Mouse (Mus musculus): ENCODE measurements around the gene B9d1. TPM values are rescaled to one million over a fixed set of nuclear protein-coding genes. Genes with fewer than 3 reads are reported as not detected.

Gene B9d1
- polyA plus RNA-seq, 1 experiment from 2014 or later = 31.1 TPM

DNA sequence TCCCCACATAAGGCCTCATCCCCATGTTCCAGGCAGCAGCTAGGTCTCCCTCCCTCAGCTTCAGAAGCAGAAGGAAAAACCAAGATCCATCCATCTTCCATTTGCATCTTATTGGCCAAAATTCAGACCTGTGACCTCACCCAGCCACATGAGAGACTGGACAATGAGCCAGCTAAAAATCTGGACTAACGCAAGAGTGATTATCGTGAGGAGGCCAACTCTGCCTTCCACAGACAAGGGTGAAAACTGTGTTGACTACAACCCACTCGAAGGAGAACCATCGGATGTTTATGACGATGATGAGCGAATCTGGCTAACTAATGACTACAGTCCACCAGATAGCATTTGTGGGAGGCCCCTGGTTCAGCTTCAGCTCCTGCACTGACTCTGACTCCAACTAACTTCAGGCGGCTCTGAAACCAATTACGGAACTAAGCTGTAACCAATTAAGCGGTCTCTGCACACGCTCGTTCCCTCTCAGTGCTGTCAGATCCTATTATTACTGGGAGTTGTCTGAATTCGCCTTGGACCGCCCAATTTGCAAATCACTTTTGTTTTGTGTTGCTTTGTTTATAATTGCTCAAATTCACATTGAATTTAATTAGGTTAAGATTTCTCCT, 21.6 kb upstream of the B9d1 start:
- H3K4me3 ChIP-seq = no peak overlapping the region
- ATAC-seq (ENCODE audit: low FRiP score, low read depth) = no peak
- H3K27me3 ChIP-seq (replicated peaks) = no peaks in the 10 kb centered on the region
- WGBS = 83% methylated on average over 13 of the region's 13 CpGs
- peaks cover 48% of the 10 kb centered on the region for H3K4me1 ChIP-seq
- peaks cover 8% of the 10 kb centered on the region for H3K36me3 ChIP-seq
- no peaks in the 10 kb centered on the region for H3K9me3 ChIP-seq
- no peak overlapping the region for H3K4me2 ChIP-seq (replicated peaks)
- H3K9ac ChIP-seq = no peak overlapping the region
- H3K27ac ChIP-seq = no peak overlapping the region

DNA sequence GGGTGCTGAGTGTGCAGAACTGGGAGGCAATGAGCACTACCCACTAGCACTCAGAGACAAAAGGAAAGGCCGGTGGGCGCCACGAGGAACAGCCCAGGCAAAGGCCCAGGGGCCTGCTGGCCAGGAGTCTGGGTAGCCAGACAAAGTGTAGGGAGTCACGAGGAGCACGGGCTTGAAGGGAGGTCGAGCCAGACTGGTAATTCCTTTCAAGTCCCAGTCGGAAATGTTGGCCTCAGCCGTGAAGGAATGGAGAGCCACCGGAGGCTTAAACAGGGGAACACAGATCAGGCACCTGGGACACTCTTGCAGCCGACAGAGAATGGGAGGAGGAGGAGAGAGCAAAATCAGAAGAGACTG, 20.7 kb upstream of the B9d1 start:
- Histone ChIP-seq H3K9me3 (no peaks in the 10 kb centered on the region), H3K4me3 (no peak overlapping the region), H3K27ac (peak overlapping the region; percentile 93), H3K4me2 (replicated peaks) (peak overlapping the region; percentile 55), H3K9ac (peak overlapping the region; percentile 43; the same call in 1 of the 2 replicates), H3K27me3 (replicated peaks) (no peaks in the 10 kb centered on the region), H3K4me1 (peaks cover 48% of the 10 kb centered on the region), H3K36me3 (peaks cover 17% of the 10 kb centered on the region)
- 12% methylated on average over 10 of the region's 10 CpGs for WGBS
- peak; percentile 23 for ATAC-seq (ENCODE audit: low FRiP score, low read depth)

DNA sequence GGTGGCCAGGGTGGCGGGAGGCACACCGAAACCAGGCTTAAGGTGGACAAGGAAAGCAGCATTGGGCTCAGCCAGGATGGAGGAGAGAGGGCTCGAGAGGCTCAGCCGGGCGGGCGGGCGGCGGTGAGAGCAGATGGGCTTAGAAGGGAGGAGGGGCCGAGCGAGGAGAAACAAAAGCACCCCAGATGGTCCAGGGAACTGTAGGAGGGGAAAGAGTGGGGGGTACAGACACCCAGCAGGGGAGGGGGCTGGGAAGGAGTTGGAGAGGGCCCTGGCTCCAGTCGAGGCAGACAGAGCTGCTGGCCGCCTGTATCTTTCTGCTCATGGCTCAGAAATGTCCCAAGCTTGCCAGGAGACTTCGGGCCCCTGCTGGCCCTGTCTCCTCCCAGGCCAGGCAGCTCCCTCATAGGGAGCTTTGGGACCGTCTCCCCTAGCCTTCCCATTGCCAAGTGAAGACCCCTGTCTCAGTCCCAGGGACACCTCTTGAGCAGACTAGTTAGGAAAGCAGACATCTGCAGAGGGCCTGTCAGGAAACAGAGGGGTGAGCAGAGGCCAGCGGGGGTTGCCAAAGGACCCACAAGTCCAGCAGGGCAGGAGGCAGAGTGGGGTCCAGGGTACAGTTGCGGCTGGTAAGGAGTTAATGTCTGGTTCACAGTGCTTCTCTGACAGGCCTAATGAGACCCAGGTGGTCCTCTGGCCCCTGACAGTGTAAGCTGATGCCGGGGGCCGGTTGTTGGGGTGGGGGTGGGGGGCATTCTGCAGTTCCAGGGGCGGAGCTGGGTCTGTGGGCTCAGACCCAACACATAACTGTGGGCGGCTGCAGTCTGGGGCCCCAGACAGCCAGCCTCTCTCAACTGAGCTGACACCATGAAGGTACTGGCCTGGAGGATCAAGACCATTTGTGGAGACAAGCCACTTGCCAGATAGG, 20.1 kb upstream of the B9d1 start, which contains the start of gene Mfap4:
Gene Mfap4, plus strand, starts transcription at position 819 of the 928 bp plus-strand sequence.
- ATAC-seq (ENCODE audit: low FRiP score, low read depth) = peak; percentile 81
- 4% methylated on average over 20 of the region's 20 CpGs for WGBS
- H3K9me3 ChIP-seq = no peaks in the 10 kb centered on the region
- H3K4me2 ChIP-seq (replicated peaks) = peak within 1 kb of the TSS; percentile 55
- H3K9ac ChIP-seq = peak within 1 kb of the TSS; percentile 43
- peak within 1 kb of the TSS; percentile 31 for H3K4me3 ChIP-seq
- peaks cover 52% of the 10 kb centered on the region for H3K4me1 ChIP-seq
- H3K36me3 ChIP-seq = peaks cover 23% of the 10 kb centered on the region
- no peaks in the 10 kb centered on the region for H3K27me3 ChIP-seq (replicated peaks)
- H3K27ac ChIP-seq = peak within 1 kb of the TSS; percentile 93

DNA sequence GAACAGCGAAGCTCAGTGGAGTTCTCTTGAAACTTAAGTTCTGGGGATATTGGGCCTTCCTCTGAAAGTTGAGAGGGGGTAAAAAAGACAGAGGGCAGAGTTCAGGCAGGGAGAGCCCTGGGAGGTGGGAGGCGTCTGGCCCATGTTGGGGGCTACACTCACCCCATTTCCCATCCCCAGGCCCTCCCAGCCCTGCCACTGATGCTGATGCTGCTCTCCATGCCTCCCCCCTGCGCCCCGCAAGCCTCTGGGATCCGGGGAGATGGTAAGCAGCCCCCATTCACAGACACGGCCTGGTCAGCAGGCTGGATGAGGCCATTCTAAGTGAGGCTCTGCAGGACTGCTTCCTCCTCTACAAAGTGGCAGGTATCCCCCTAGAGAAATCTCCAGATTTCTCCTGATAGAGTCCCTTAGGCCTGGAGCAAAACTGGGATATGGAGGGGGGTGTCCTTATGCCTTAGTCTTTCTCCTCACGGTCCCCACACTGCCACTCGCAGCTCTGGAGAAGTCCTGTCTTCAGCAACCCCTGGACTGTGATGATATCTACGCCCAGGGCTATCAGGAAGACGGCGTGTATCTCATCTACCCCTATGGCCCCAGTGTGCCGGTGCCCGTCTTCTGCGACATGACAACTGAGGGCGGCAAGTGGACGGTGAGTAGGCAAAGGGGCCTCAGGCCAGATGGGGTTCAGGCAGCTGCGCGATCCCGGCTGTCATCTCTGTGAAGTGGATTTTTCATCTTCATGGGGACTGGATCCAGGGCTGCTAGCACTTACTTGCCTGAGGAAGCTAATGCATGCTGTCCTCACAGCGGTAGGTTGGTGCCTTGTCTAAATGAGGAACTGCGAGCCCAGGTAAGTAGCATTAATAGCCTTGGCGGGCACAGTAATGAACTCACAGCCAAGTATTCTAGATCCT, 19.1 kb upstream of the B9d1 start:
- H3K4me3 ChIP-seq = peak overlapping the region; percentile 31
- peak overlapping the region; percentile 55 for H3K4me2 ChIP-seq (replicated peaks)
- peak overlapping the region; percentile 43 for H3K9ac ChIP-seq
- peak overlapping the region; percentile 93 for H3K27ac ChIP-seq
- no peaks in the 10 kb centered on the region for H3K27me3 ChIP-seq (replicated peaks)
- H3K4me1 ChIP-seq = peaks cover 56% of the 10 kb centered on the region
- H3K36me3 ChIP-seq = peaks cover 33% of the 10 kb centered on the region
- no peak for ATAC-seq (ENCODE audit: low FRiP score, low read depth)
- 59% methylated on average over 22 of the region's 22 CpGs for WGBS
- no peaks in the 10 kb centered on the region for H3K9me3 ChIP-seq

DNA sequence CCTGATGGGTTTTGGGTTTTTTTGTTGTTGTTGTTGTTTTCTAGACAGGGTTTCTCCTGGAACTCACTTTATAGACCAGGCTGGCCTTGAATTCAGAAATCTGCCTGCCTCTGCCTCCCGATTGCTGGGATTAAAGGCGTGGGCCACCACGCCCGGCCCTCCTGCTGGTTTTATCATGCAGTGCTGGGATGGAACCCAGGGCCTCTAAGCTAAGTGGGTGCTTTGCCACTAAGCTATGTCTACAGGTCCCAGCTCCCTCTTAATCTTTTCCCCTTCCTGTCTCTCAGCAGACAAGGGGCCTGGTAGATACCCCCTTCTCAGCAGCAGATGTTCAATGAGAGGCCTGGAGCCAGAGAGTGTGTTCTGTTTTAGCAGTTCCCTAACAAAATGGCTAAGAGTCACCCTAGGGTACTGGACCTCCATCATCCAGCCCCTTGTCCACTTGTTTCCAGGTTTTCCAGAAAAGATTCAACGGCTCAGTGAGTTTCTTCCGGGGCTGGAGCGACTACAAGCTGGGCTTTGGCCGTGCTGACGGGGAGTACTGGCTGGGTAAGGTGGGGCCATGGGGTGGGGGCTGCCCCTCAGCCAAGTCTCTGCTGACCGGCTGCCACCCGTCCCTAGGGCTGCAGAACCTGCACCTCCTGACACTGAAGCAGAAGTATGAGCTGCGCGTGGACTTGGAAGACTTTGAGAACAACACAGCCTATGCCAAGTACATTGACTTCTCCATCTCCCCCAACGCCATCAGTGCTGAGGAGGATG, 18.3 kb upstream of the B9d1 start:
- Histone ChIP-seq H3K27ac (0 out of 2 replicates have a peak overlapping the region, but pooled peaks have one; percentile 32), H3K27me3 (replicated peaks) (no peaks in the 10 kb centered on the region), H3K9ac (peak overlapping the region; percentile 43; the same call in 1 of the 2 replicates), H3K4me3 (peak overlapping the region; percentile 31), H3K36me3 (peaks cover 41% of the 10 kb centered on the region), H3K4me2 (replicated peaks) (peak overlapping the region; percentile 55), H3K4me1 (peaks cover 57% of the 10 kb centered on the region), H3K9me3 (no peaks in the 10 kb centered on the region)
- WGBS = 93% methylated on average over 14 of the region's 14 CpGs
- ATAC-seq (ENCODE audit: low FRiP score, low read depth) = no peak

DNA sequence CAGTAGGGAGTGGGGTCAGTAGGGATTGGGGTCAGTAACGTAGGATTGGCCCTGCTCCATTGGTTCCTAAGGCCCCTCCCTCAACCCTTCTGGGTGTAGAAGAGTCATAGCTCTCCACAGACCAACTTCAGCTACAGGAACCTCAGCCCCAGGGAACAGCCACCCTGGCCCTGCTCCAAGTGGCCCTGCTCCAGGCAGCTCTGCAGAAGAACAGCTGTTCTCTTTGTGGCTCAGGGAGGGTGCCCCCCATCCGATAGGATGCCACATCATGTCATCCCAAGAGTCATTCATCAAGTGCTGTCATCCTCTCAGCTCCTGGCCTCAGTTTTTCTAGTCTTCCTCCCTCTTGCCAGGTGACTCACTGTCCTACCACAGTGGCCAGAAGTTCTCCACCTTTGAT, 17.5 kb upstream of the B9d1 start:
- Histone ChIP-seq H3K4me2 (replicated peaks) (peak overlapping the region; percentile 55), H3K4me3 (no peak overlapping the region), H3K27ac (no peak overlapping the region), H3K4me1 (peaks cover 56% of the 10 kb centered on the region), H3K9ac (no peak overlapping the region), H3K36me3 (peaks cover 47% of the 10 kb centered on the region), H3K27me3 (replicated peaks) (no peaks in the 10 kb centered on the region), H3K9me3 (no peaks in the 10 kb centered on the region)
- no peak for ATAC-seq (ENCODE audit: low FRiP score, low read depth)
- 41% methylated on average over 2 of the region's 2 CpGs for WGBS

DNA sequence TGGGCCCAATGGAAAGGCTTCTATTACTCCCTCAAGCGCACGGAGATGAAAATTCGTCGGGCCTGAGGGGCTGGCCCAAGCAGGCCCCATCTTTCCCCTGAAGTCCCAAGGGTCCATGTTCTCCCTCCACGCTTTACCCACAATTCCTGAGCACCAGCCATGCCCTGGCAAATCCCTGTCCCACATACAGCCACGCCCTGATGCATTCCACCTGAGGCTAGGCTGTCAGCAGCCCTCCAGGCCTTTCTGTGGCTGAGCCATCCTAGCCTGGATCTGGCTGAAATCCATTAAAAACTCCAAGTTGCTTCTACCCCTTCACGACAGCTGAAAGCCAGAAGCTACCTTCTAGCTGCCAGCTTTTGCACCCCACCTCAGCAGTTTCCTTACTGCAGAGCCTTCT, 17.0 kb upstream of the B9d1 start:
- Histone ChIP-seq H3K9ac (no peak overlapping the region), H3K4me3 (no peak overlapping the region), H3K4me2 (replicated peaks) (peak overlapping the region; percentile 55; the same call in 1 of the 2 replicates), H3K36me3 (peaks cover 51% of the 10 kb centered on the region), H3K4me1 (peaks cover 61% of the 10 kb centered on the region), H3K9me3 (no peaks in the 10 kb centered on the region), H3K27ac (no peak overlapping the region), H3K27me3 (replicated peaks) (no peaks in the 10 kb centered on the region)
- 93% methylated on average over 7 of the region's 7 CpGs for WGBS
- no peak for ATAC-seq (ENCODE audit: low FRiP score, low read depth)

DNA sequence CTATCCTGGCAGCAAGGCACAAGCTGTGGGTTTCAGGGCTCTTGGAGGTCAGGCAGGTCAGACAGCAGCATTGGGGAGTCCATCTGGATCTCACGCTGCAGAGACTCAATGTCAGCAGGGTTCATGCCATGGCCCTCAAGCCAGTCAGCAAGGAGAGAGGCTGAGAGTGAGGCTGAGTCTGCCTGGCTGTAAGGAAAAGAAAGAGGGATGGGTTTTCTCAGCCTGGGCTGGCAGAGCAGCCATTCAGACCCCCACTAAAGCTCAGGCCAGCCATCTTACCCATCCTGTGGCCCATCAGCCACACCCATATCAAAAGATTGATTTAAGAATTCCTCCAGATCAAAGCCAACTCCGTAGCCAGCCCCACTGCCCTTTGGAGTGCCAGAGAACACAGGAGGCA, 15.9 kb upstream of the B9d1 start:
- no peak overlapping the region for H3K9ac ChIP-seq
- H3K4me1 ChIP-seq = peaks cover 64% of the 10 kb centered on the region

DNA sequence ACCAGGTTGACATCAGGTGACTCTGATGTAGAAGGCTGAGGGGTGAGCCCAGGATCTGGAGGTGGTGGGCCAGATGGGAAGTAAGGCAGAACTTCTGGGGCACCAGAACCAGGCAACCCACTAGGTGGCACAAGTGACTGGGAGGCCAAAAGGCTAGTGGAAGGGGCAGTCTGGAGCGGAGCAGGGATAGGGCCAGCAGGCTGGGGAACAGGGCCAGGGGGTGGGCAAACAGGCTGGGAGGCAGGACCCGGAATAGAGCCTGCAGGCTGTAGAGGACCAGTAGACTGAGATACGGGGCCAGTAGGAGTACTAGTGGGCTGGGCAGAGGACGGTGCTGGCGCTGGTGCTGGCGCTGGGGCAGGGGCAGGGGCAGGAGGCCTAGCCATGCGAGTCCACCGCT, 15.1 kb upstream of the B9d1 start:
- no peak overlapping the region for H3K4me3 ChIP-seq
- no peak overlapping the region for H3K9ac ChIP-seq
- WGBS = 98% methylated on average over 8 of the region's 8 CpGs
- H3K4me1 ChIP-seq = peaks cover 56% of the 10 kb centered on the region
- no peaks in the 10 kb centered on the region for H3K9me3 ChIP-seq
- 0 out of 2 replicates have a peak overlapping the region, but pooled peaks have one; percentile 3 for H3K4me2 ChIP-seq (replicated peaks)
- H3K36me3 ChIP-seq = peaks cover 51% of the 10 kb centered on the region
- no peaks in the 10 kb centered on the region for H3K27me3 ChIP-seq (replicated peaks)
- ATAC-seq (ENCODE audit: low FRiP score, low read depth) = no peak
- H3K27ac ChIP-seq = no peak overlapping the region

More for the DNA sequence above, 15.9 kb upstream of the B9d1 start:
- 0 out of 2 replicates have a peak overlapping the region, but pooled peaks have one; percentile 3 for H3K4me2 ChIP-seq (replicated peaks)
- H3K36me3 ChIP-seq = peaks cover 51% of the 10 kb centered on the region
- no peak for ATAC-seq (ENCODE audit: low FRiP score, low read depth)
- H3K9me3 ChIP-seq = no peaks in the 10 kb centered on the region
- H3K27ac ChIP-seq = no peak overlapping the region
- H3K4me3 ChIP-seq = no peak overlapping the region
- H3K27me3 ChIP-seq (replicated peaks) = no peaks in the 10 kb centered on the region
- WGBS = 98% methylated on average over 2 of the region's 2 CpGs

DNA sequence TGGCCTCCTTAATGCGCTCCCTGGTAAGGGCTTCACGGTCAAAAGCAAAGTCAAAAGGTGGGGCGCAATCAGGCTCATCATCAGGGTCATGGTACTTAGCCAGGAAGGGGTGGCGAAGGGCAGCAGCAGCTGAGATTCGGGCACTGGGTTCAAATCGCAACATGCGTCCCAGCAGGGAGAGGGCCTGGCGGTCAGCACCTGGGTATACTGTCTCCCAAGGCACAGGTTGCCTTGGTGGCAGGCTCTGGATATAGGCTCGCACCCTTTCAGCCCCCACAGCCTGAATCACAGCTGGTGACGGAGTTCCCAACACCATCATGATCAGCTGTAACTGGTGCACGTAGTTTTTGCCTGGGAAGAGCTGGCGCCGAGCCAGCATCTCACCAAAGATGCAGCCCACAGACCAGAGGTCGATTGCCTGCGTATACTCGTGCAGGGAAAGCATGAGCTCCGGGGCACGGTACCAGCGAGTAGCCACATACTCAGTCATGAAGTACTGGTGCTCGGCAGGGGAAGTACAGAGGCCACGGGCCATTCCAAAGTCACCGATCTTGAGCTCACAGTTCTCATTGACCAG, 13.9 kb upstream of the B9d1 start:
- Histone ChIP-seq H3K4me3 (no peak overlapping the region), H3K9me3 (no peaks in the 10 kb centered on the region), H3K27me3 (replicated peaks) (no peaks in the 10 kb centered on the region), H3K9ac (no peak overlapping the region), H3K27ac (no peak overlapping the region), H3K4me2 (replicated peaks) (no peak overlapping the region), H3K4me1 (peaks cover 45% of the 10 kb centered on the region), H3K36me3 (peaks cover 51% of the 10 kb centered on the region)
- ATAC-seq (ENCODE audit: low FRiP score, low read depth) = no peak
- WGBS = 93% methylated on average over 22 of the region's 22 CpGs
